Mouse (Mus musculus): ENCODE measurements around the gene Mturn. TPM values are rescaled to one million over a fixed set of nuclear protein-coding genes. Genes with fewer than 3 reads are reported as not detected.
A peak's percentile ranks its signal among the peaks of the same experiment; 100 is the strongest.

Mturn gene
- 1 to 10 TPM; 6.3 to 9.8 TPM for total RNA-seq (2021)
- long read RNA-seq, experiment 1, full-length matches to known transcripts, result 20 of 23 reads
- long read RNA-seq, experiment 1, partial matches to known transcripts, result 0 of 23 reads
- long read RNA-seq, experiment 1, other reads (novel, unspliced or antisense), result 3 of 23 reads
- long read RNA-seq, experiment 2, full-length matches to known transcripts, result 9 of 13 reads
- long read RNA-seq, experiment 2, partial matches to known transcripts, result 0 of 13 reads
- long read RNA-seq, experiment 2, other reads (novel, unspliced or antisense), result 4 of 13 reads

DNA sequence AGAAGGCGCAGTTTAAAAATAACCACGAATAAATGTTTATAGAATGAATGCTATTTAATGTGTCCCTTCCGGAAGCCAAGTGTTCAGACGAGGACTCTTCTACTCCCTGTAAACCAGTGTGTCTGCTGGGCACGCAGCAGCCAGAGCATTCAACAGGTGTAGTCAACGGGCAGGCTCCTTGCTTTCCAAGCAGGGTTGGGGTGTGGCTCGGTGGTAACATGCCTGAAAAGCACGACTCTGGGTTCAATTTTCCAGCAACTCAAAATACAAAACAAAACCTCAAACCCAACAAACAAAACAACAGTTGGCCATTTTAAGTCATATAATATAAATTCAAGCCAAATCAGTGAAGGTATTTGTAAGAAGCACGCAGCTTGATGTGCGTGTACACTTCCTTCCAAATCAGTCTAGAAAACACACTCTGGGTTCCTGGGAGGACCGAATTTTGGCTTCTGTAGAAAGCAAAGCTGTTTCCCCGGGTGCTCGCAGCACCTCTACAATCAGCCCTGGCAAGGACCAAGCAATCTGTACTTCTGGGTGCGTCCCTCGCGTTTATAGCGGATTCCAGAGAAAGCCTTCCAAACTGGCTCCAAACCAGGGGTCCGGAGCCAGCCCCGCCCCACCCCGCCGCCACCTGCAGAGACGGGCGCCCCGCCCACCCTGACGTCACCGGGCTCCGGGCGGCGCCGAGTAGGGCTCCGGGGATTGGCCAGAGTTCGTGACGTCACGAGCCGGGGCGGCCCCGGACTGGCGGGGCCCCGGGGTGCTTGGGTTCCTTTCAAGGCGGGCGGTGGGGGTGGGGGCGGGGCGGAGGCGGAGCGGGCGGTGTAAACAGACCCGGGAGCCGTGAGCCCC, at the start of gene Mturn:
Gene Mturn (plus strand): TSS at position 734 of the 855 bp plus-strand sequence.
- intact Hi-C loops (cut with DNase I), result loop anchor here (1.0 kb wide), 1 partner anchor 86 kb away; the partner anchor contains the start of gene Plekha8
- TF ChIP-seq CTCF (IDR thresholded peaks at IDR 0.05), result no peak
- DNase-seq, result peak; percentile 100
- Histone ChIP-seq H3K27ac (peak within 1 kb of the TSS; percentile 90), H3K4me3 (peak within 1 kb of the TSS; percentile 88)

DNA sequence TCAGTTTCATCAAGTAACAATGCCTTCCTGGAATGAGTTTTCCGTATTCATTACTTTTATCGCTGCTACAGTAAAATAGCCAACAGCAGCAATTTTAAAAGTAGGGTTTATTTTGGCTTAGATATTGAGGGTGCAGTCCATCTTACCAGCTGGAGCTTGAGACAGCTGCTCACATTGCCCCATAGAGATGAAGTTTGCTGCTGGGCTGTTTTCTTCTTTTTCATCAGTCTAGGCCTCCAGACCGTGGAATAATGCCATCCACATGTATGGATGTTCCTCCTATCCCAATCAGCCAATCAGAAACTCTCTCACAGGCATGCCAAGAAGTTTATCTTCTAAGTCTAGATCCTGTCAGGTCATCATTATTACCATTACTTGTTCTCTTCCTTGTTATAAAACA, 41.5 kb upstream of the Mturn start:
- Histone ChIP-seq H3K27ac (no peak overlapping the region), H3K4me3 (no peak overlapping the region)
- intact Hi-C loops (cut with DNase I), result no loop called here
- TF ChIP-seq CTCF (IDR thresholded peaks at IDR 0.05), result no peak
- DNase-seq, result no peak

DNA sequence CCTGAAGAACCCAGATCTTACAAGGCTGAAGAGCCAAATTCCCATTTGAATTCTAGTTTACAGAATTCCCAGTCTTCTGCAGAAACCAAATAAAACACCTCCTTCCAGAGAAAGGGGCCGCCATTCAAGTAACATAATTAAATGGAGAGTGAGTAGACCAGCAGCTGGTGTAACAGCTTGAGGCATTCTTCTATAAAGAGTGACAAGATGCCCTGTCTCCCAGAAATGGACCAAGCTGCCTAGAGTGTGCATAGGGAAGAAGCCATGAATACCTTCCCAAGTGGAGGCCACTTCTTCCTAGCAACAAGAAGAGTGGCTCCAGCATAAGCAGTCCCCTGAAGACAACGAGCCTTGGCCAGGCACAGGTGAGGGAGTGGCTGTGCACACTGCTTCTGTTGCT, 39.5 kb upstream of the Mturn start:
- intact Hi-C loops (cut with DNase I), result no loop called here
- Histone ChIP-seq H3K27ac (no peak overlapping the region), H3K4me3 (no peak overlapping the region)
- TF ChIP-seq CTCF (IDR thresholded peaks at IDR 0.05), result no peak
- no peak for DNase-seq

DNA sequence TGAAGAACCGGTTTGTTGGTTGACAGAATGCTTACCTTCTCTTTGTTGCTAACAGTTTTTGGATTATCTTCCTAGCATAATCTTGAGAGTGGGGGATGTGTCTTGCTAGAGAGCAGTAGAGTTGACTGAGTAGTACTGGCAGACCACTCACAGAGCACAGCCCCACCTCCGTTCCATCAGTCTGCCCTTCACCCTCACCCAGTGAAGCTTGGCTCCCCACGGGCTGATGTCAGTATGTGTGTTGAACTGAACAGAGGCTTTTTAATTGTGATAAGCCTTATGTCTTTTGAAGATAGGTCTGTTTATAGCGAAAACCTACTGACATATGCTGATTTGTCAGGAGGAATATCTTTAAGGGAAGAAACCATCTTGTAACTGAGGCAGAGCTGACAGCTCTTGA, 38.2 kb upstream of the Mturn start:
- H3K27ac ChIP-seq, result no peak overlapping the region
- no peak for DNase-seq
- intact Hi-C loops (cut with DNase I), result no loop called here
- no peak for TF ChIP-seq CTCF (IDR thresholded peaks at IDR 0.05)
- no peak overlapping the region for H3K4me3 ChIP-seq

DNA sequence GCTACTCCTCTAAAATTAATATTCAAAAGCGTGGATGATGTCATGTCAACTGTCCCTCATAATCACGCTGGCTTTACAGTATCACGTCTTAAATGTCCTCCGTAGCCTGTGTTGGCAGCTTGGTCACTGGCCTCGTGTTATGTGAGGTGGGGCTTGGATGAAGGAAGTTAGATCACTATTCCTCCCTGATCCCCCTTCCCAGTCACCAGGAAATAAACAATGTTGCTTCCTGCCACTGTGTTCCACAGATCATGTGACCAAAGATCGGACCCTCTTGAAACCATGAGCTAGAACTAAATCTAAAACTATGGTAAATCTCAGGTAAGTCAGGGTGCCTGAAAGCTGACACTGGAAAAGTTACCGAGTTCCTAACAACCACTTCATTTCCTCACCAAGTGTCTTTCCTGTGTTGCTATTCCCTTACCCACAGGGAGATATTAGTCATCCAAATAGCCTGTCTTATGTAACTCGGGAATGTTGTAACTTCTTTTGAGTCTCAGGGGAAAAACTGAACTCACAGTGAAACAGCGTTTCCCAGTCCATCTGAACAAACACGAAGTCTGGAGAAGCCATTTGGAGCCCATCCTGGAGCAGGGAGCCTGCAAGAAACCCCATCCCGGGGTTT, 25.8 kb upstream of the Mturn start:
- peak; percentile 28 for DNase-seq
- Histone ChIP-seq H3K4me3 (peak overlapping the region; percentile 27), H3K27ac (peak overlapping the region; percentile 81)
- intact Hi-C loops (cut with DNase I), result no loop called here
- no peak for TF ChIP-seq CTCF (IDR thresholded peaks at IDR 0.05)

DNA sequence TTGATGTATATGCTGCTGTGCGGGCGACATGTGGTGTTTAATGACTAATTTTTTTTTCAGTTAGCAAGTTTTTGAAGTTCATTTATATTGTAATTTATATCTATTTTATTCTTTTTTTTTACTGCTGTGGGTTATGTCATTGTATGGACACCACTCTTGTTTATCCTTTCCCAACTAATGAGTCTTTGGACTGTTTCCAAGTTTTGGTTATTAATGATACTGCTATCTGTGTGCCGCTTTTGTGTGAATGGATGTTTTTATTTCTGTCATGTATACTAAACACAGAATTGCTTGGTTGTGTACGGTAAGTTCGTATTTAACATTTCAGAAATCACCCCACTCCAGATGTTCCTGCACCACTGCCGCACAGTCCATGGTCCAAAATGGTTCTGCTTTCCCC, 23.6 kb upstream of the Mturn start:
- intact Hi-C loops (cut with DNase I), result no loop called here

DNA sequence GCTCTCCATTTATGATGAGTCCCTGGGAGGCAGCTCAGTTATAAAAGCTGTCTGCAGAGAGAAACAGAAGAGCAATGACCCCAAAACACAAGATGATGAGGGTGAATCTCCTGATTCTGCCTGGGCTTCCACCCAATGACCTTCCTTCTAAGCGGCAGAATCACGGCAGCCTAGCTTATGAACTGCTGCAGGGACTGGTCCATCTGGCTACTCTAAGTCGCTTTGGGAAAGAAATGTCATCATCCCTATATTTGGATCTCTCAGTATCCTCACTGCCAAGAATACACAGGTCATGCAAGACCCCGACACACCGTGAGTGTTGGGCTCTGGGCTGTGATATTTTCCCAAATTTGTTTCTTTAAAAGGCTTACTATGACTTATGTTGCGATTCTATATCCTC, 11.6 kb upstream of the Mturn start:
- intact Hi-C loops (cut with DNase I), result no loop called here
- no peak for TF ChIP-seq CTCF (IDR thresholded peaks at IDR 0.05)
- DNase-seq, result no peak
- Histone ChIP-seq H3K4me3 (no peak overlapping the region), H3K27ac (no peak overlapping the region)

More for the DNA sequence above, 23.6 kb upstream of the Mturn start:
- no peak for TF ChIP-seq CTCF (IDR thresholded peaks at IDR 0.05)
- no peak overlapping the region for H3K4me3 ChIP-seq
- H3K27ac ChIP-seq, result no peak overlapping the region
- no peak for DNase-seq

DNA sequence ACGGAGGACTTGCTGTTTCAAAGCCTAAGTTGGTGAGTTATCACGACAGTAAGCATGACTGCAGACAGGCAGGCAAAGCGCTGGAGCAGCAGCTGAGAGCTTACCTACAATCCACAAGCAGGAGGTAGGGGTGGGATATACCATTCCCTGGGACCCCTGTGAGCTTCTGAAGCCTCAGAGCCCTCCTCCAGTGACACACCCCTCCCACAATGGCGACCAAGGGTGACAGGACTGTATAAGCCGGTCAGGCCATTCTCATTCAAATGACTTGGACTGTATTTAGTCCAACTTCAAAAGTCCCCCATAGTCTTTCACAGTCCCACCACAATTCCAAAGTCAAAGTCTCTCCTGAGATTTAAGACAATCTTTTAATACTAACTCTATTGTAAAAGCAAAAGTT, 8.5 kb upstream of the Mturn start:
- Histone ChIP-seq H3K27ac (no peak overlapping the region), H3K4me3 (no peak overlapping the region)
- intact Hi-C loops (cut with DNase I), result no loop called here
- no peak for TF ChIP-seq CTCF (IDR thresholded peaks at IDR 0.05)
- no peak for DNase-seq

DNA sequence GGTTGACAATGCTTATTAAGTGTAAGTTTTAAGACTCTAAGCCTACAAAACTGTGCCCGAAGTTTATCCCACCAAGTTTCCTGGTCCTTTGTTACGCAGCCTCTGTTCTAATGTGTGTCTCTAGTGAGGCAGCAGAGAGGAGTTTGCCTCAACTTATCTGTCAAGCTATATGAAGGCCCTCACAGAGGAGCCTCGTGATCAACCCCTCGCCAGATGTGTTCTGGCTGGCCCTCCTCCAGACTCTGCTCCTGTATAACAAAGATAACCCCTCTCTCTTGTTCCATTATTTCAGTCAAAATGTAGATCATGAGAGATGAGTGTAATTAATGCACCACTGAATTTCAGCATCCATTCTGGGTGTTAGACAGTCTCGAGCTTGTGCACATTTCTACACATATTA, 1.7 kb upstream of the Mturn start:
- no peak for TF ChIP-seq CTCF (IDR thresholded peaks at IDR 0.05)
- Histone ChIP-seq H3K4me3 (no peak overlapping the region), H3K27ac (no peak overlapping the region)
- intact Hi-C loops (cut with DNase I), result no loop called here
- no peak for DNase-seq

DNA sequence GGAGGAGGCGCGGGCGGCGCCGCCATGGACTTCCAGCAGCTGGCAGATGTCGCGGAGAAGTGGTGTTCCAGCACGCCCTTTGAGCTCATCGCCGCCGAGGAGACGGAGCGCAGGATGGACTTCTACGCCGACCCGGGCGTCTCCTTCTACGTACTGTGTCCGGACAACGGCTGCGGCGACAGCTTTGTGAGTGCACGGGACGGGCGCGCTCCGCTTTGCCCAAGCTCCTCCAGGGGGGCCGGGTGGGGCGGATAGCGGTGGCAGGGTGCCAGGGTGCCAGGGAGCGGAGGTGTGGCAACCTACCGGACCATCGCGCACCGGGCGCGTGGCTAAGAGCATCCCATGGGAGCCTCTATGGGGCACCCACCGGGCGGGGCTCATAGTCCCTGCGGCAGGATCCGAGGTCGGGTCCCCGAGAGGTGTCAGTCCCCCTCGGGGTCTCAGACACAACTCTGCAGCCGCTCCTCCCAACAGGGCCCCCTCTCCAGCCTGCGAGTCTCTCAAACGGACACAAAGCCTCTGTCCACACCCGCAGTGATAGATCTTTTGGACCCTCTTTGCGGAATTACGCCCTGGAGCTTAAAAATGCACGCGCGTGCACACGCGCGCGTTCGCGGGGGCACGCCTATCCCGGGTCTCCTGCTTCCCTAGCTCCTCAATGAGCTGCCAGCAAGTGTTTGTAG, 463 bp downstream of the Mturn start:
- DNase-seq, result no peak
- Histone ChIP-seq H3K27ac (peak overlapping the region; percentile 90), H3K4me3 (peak overlapping the region; percentile 88)
- intact Hi-C loops (cut with DNase I), result loop anchor here (1.0 kb wide), 1 partner anchor 87 kb away; the partner anchor contains the start of gene Plekha8
- no peak for TF ChIP-seq CTCF (IDR thresholded peaks at IDR 0.05)

DNA sequence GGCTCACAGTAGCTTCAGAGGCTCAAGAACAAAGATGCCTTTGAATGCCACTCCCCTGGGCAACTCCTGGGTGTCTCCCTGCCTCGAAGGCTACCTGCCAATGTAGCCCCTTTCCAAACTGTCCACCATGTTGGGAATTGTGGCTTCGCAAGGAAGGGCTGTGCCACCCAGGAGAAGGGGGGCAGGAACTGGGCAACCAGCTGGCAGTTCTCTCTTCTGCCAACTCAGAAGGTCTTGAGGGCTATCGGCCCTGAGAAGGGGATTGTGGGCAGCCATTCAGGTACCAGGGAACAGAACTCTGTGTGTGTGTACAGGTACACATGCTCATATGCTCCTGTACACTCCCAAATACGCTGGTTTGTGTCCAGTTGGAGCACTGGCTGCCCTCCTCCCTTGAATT, 2.7 kb downstream of the Mturn start:
- no peak overlapping the region for H3K4me3 ChIP-seq
- no peak overlapping the region for H3K27ac ChIP-seq
- intact Hi-C loops (cut with DNase I), result no loop called here
- no peak for DNase-seq
- TF ChIP-seq CTCF (IDR thresholded peaks at IDR 0.05), result no peak

DNA sequence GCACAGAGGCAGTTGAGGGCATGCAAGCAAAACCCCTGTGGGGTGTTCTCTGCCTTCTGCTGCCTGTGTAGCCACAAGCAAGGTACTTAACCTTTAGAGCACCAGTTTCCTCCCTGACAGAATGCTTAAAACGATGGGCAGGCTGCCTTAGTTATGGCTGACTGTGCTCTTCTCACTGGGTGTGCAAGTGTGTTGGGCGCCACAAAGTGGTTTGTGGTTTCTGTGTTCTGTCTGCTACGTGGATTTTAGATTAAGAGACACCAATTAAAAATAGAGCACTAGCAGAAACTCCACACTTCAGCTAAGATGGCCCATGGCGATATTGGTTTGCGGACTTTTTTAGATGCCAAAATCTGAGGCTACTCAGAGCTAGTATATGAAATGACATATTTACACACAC, 3.7 kb downstream of the Mturn start:
- no peak for TF ChIP-seq CTCF (IDR thresholded peaks at IDR 0.05)
- H3K27ac ChIP-seq, result no peak overlapping the region
- intact Hi-C loops (cut with DNase I), result no loop called here

More for the DNA sequence above, 3.7 kb downstream of the Mturn start:
- H3K4me3 ChIP-seq, result no peak overlapping the region
- DNase-seq, result no peak

Data from gastrocnemius, adult 2 months (tissue).